Mouse (Mus musculus) ES-Bruce4 (cell line): ENCODE results near the gene Aars2. TPM values are rescaled to one million over a fixed set of nuclear protein-coding genes. Genes with fewer than 3 reads are reported as not detected.

Experiments
- H3K27ac ChIP-seq: 2 replicates; pipeline ENCODE4 v1.5.1; 2012; ENCODE audit warnings: low read length, inconsistent platforms; ENCODE audit not compliant: insufficient read depth
- H3K27me3 ChIP-seq: 2 replicates; pipeline ENCODE4 v1.6.1; 2012; ENCODE audit warnings: mild to moderate bottlenecking, low read length, inconsistent platforms; ENCODE audit not compliant: control insufficient read depth, poor library complexity, insufficient read depth, severe bottlenecking
- H3K36me3 ChIP-seq: 2 replicates; pipeline ENCODE4 v1.6.1; 2012; ENCODE audit warnings: inconsistent platforms, mild to moderate bottlenecking, low read length, moderate library complexity; ENCODE audit not compliant: control insufficient read depth, poor library complexity, insufficient read depth, severe bottlenecking
- H3K4me1 ChIP-seq: one replicate; pipeline ENCODE4 v1.8.1; 2011; ENCODE audit warnings: low read length; ENCODE audit not compliant: control insufficient read depth, insufficient read depth
- H3K4me3 ChIP-seq: 2 replicates; pipeline ENCODE4 v1.5.1; 2011; ENCODE audit warnings: low read depth, mild to moderate bottlenecking, low read length
- H3K9ac ChIP-seq: 2 replicates; pipeline ENCODE4 v1.6.1; 2012; ENCODE audit warnings: low read depth, mild to moderate bottlenecking, inconsistent platforms; ENCODE audit not compliant: poor library complexity, severe bottlenecking
- H3K9me3 ChIP-seq: replicated peaks from 2 replicates; pipeline ENCODE4 v1.6.1; 2012; ENCODE audit warnings: mild to moderate bottlenecking, low read length, inconsistent platforms; ENCODE audit not compliant: control insufficient read depth, poor library complexity, insufficient read depth, severe bottlenecking
- CTCF ChIP-seq: IDR thresholded peaks from one replicate; pipeline ENCODE4 v1.8.1; 2011; ENCODE audit warnings: low read depth, low read length
- EP300 ChIP-seq: IDR thresholded peaks from 2 replicates; pipeline ENCODE4 v1.6.1; 2011; ENCODE audit warnings: low read depth, low read length; ENCODE audit not compliant: insufficient read depth
- POLR2A ChIP-seq: IDR thresholded peaks from one replicate; pipeline ENCODE4 v1.8.1; 2011; ENCODE audit warnings: low read length; ENCODE audit not compliant: insufficient read depth
- polyA plus RNA-seq: library from polyadenylated mRNA; stranded (reverse); fragments of >200 nt; gene quantifications from 2 replicates; pipeline ENCODE4 v1.2.4, GENCODE M21; 2011; ENCODE audit warnings: low read depth; ENCODE audit not compliant: missing spikeins, insufficient read depth, insufficient read length

Gene Aars2
- polyA plus RNA-seq, 1 experiment, result 18.1 TPM

DNA sequence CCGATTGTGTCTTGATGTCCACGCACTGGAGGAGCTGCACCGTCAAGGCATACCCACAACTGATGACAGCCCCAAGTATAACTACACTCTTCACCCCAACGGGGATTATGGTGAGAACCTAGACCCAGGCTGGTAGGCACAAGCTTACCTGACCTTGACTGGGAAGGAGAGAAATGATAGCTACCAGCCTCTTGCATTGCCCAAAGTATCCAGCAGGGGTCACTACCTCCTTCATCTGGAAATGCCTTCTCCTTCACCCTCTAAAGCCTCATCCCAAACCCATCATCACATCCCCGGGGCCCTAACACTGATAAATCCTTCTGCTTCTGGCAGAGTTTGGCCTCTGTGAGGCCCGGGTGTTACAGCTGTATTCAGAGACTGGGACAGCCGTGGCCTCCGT is 9.8 kb downstream of the Aars2 start:
- H3K36me3 ChIP-seq, result no peaks in the 10 kb centered on the region
- H3K27me3 ChIP-seq, result no peaks in the 10 kb centered on the region

DNA sequence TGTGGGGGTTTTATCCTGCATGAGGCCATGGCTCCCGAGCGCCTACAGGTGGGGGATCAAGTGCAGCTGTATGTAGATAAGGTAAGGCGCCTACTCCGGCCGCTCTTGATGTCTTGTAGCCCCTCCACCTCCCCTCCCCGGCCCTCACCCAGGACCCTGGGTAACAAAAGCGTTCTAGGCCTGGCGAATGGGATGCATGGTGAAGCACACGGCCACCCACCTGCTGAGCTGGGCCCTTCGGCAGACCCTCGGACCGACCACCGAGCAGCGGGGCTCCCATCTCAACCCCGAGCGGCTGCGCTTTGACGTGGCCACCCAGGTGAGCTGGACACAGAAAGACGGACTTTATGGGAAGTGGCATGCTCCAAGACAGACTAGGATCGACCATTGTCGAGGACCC is 10.5 kb downstream of the Aars2 start:
- H3K36me3 ChIP-seq, result no peaks in the 10 kb centered on the region
- no peaks in the 10 kb centered on the region for H3K9me3 ChIP-seq
- H3K9ac ChIP-seq, result no peak overlapping the region
- H3K4me1 ChIP-seq, result no peaks in the 10 kb centered on the region
- no peaks in the 10 kb centered on the region for H3K27me3 ChIP-seq
- no peak overlapping the region for H3K4me3 ChIP-seq
- H3K27ac ChIP-seq, result no peak overlapping the region
- TF ChIP-seq POLR2A, result no peak
- no peak for TF ChIP-seq CTCF
- TF ChIP-seq EP300, result no peak

More for the DNA sequence above, 9.8 kb downstream of the Aars2 start:
- Histone ChIP-seq H3K9ac (no peak overlapping the region), H3K9me3 (no peaks in the 10 kb centered on the region), H3K27ac (no peak overlapping the region), H3K4me1 (no peaks in the 10 kb centered on the region), H3K4me3 (no peak overlapping the region)
- TF ChIP-seq POLR2A (no peak), CTCF (peak; percentile 56), EP300 (no peak)

DNA sequence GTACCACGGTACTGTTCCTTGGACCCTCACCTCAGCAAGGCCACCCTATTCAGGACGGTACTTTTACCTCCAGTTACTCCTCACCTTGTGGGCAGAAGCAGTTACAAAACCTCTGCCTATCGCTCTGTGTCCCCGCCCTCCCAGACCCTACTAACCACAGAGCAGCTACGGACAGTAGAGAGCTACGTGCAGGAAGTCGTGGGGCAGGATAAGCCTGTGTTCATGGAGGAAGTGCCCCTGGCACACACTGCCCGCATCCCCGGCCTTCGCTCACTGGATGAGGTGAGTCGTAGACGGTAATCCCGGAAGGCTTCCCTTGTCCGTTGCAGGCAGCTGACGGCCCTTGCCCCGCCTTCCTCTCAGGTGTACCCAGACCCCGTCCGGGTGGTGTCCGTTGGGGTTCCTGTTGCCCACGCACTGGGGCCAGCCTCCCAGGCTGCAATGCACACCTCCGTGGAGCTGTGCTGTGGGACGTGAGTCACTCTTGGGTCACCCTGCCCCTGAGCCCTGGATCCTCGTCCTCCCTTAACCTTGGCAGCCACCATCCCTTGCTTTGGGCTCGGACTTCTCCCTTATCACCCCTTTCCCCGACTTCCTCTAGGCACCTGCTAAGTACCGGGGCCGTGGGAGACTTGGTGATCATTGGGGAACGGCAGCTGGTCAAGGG is 11.0 kb downstream of the Aars2 start:
- H3K9me3 ChIP-seq, result no peaks in the 10 kb centered on the region
- no peaks in the 10 kb centered on the region for H3K36me3 ChIP-seq
- no peak overlapping the region for H3K4me3 ChIP-seq
- H3K27ac ChIP-seq, result no peak overlapping the region
- no peak overlapping the region for H3K9ac ChIP-seq
- H3K4me1 ChIP-seq, result no peaks in the 10 kb centered on the region
- H3K27me3 ChIP-seq, result no peaks in the 10 kb centered on the region
- TF ChIP-seq CTCF (no peak), POLR2A (no peak), EP300 (no peak)

DNA sequence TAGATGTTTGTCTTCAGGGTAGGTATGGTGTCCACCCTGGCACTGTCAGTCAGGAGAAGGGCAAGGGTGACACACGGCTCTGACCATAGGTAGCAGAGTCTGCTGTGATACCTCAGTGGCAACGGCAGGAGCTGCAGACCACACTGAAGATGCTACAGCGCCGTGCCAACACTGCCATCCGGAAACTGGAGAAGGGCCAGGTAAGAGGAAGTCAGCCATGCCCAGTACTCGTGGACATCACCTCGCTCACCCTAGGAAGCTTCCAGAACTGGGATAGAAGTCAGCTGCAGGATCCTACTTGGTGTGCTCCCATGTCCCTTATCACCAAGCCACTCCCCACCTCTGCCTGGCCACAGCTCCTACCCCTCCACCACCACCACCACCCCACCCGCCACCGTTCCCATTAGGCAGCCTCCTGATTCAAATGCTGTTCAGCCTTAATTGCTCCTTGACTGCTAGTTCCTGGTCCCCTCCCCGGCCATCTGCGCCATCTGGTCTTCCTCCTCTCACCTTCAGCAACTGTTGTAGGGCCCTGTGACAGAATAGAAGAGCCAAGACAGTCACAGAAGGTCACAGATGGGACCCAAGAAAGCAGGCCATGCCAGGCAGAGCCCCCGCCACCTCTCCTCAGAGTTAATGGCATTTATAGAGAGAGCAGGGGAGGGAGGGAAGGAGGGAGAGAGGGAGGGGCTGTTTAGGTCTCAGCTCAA is 12.3 kb downstream of the Aars2 start:
- Histone ChIP-seq H3K36me3 (no peaks in the 10 kb centered on the region), H3K9me3 (no peaks in the 10 kb centered on the region), H3K4me1 (no peaks in the 10 kb centered on the region), H3K27me3 (no peaks in the 10 kb centered on the region), H3K9ac (no peak overlapping the region), H3K27ac (no peak overlapping the region), H3K4me3 (no peak overlapping the region)
- TF ChIP-seq CTCF (no peak), POLR2A (no peak), EP300 (no peak)

DNA sequence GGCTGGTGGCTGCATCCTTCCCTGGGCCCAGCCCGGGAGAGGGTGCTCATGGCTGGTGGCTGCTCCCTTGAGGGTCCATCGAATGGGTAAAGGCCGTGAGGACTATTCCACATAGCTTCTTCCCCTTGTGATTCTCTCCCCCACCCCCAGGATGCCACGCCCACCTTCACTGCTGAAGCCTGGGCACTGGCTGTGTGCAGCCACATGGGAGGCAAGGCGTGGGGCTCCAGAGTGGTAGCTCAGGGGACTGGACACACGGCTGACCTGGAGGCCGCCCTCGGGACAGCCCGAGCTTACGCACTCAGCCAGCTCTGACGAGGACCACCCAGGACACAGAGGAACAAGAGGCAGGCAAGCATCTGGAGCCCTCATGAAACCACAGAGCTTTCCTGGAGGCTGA is 13.5 kb downstream of the Aars2 start:
- H3K4me3 ChIP-seq, result no peak overlapping the region
- H3K27me3 ChIP-seq, result no peaks in the 10 kb centered on the region
- no peaks in the 10 kb centered on the region for H3K4me1 ChIP-seq
- no peak overlapping the region for H3K9ac ChIP-seq
- H3K9me3 ChIP-seq, result no peaks in the 10 kb centered on the region
- no peaks in the 10 kb centered on the region for H3K36me3 ChIP-seq
- no peak overlapping the region for H3K27ac ChIP-seq
- no peak for TF ChIP-seq EP300
- TF ChIP-seq CTCF, result no peak
- TF ChIP-seq POLR2A, result no peak

DNA sequence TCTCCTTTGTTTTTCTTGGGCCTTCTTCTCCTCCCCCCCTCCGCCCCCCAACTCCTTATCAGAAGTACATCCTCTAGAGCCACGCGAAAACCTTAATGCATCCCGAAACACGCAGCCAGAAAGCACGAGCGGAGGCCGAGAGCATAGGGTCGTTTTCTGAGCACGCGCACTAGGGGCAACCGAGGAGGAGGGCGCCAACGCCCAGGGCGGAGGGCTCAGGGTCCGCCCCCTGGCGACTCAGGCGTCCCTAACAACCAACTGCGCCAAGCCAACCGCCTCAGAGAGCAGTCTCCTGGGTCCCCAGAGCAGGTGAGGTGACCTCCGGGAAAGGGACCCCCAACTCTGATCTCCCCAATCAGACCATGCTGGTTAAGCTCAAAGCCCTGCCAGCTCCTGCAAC is 16.6 kb downstream of the Aars2 start, which contains the start of gene Tcte1:
Gene Tcte1 (plus strand): TSS at position 172 of the 400 bp plus-strand sequence.
- H3K27ac ChIP-seq, result no peak within 1 kb of the TSS
- H3K4me3 ChIP-seq, result peak within 1 kb of the TSS; percentile 75
- H3K9ac ChIP-seq, result peak within 1 kb of the TSS; percentile 64
- no peaks in the 10 kb centered on the region for H3K36me3 ChIP-seq
- TF ChIP-seq POLR2A (peak; percentile 62), CTCF (no peak)
- no peaks in the 10 kb centered on the region for H3K4me1 ChIP-seq
- no peaks in the 10 kb centered on the region for H3K27me3 ChIP-seq
- H3K9me3 ChIP-seq, result no peaks in the 10 kb centered on the region
